Mouse (Mus musculus) liver, embryonic 12.5 days (tissue): Measurements from ENCODE around the gene Actr3. TPM values are rescaled to one million over a fixed set of nuclear protein-coding genes. Genes with fewer than 3 reads are reported as not detected.

ENCODE experiments used
- polyA plus RNA-seq: library from polyadenylated mRNA; unstranded; fragments of >200 nt; fragmentation: Nextera tagmentation; extraction: Ambion mirVana; gene quantifications from 2 replicates; pipeline ENCODE4 v1.2.1, GENCODE M21; 2016

Gene Actr3
- polyA plus RNA-seq, 1 experiment from 2014 or later: 177 TPM

Other genes with a start within 250 kb of the Actr3 start
- 20.7 and 22.0 TPM in 2 replicates for gene Slc35f5, start 124.9 kb upstream of the Actr3 start, polyA plus RNA-seq
- 3.6 and 4.3 TPM in 2 replicates for gene Gpr39, start 241.3 kb upstream of the Actr3 start, polyA plus RNA-seq